Mouse (Mus musculus): ENCODE data around the gene Faap20. TPM values are rescaled to one million over a fixed set of nuclear protein-coding genes. Genes with fewer than 3 reads are reported as not detected.

Faap20 gene
- polyA plus RNA-seq (2015; fragmentation: Nextera tagmentation; extraction: Ambion mirVana): 77.4 and 80.0 TPM in 2 replicates

DNA sequence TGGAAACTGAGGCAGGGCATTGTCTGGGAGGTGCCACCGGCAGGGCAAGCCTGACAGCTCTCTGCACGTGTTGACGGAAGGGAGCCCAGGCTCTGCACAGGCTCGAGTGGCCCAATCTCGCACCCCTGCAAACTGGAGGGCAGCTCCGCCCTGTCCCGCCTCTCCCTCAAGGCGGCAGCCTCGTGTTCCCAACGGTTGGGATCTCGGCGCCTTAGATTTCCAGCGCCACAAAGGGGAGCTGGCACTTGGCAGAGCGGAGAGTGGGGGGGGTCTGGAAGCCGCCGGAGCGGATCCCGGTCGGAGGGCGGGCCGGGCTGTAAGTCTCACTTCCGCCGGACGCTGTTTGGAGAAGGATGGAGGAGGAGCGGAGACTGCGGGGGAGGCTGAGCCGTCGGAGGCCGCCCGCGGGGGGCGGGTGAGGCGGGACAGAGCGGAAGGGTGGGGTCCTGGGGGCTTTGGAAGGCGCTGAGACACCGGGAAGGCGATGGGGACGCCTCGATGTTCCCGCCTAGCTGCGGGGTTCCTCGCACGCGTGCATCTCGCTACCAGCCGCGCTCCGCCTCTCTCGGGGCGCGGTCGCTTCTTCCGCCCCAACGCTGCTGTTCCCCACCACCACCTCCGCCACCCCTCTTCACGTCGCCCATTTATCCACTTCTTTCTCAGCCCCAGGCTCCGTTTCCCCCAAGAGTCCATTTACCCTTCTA is at the start of gene Faap20:
Gene Faap20 (plus strand): TSS at position 155 of the 704 bp plus-strand sequence.
- 0 out of 2 replicates have a peak, but pooled peaks cover 10% of the 10 kb centered on the region for H3K36me3 ChIP-seq
- H3K27ac ChIP-seq: peak within 1 kb of the TSS; percentile 99
- H3K27me3 ChIP-seq: no peaks in the 10 kb centered on the region
- H3K4me1 ChIP-seq: peaks cover 51% of the 10 kb centered on the region
- peak within 1 kb of the TSS; percentile 88 for H3K9ac ChIP-seq
- under 1% methylated on average over 54 of the region's 58 CpGs for WGBS
- H3K9me3 ChIP-seq: no peaks in the 10 kb centered on the region
- ATAC-seq (ENCODE audit: insufficient number of reproducible peaks, insufficient read depth, low FRiP score, low TSS enrichment, low read depth): peak; percentile 87
- peak within 1 kb of the TSS; percentile 92 for H3K4me2 ChIP-seq
- H3K4me3 ChIP-seq: peak within 1 kb of the TSS; percentile 59

DNA sequence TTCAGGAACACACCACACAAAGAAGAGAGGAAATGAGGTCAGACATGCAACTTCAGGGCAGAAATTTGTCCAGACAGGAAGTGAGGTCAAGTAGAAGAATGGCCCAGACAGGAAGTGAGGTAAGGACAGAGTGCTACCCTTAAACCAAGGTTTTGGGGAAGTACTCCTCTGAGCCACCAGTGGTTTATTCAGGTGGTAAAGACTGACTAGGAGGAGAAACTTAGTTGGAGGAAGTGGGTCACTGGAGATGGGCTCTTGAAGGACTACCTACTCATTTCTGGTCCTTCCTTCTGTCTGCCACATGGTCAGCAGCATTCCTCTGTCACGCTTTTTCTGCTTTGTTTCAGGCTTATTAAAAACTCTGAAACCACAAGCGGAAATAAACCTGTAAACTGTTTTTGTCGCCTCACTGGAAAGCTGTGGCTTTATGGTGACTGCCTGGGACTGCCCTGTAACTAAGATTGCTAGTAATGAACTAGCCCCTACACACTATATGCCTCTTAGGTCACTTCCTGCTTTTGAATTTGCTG is 48.7 kb upstream of the Faap20 start:
- no peaks in the 10 kb centered on the region for H3K9me3 ChIP-seq
- H3K4me1 ChIP-seq: peaks cover 93% of the 10 kb centered on the region
- no peak overlapping the region for H3K27ac ChIP-seq
- no peak for ATAC-seq (ENCODE audit: insufficient number of reproducible peaks, insufficient read depth, low FRiP score, low TSS enrichment, low read depth)
- H3K36me3 ChIP-seq: no peaks in the 10 kb centered on the region; the same call in 1 of the 2 replicates
- H3K4me2 ChIP-seq: no peak overlapping the region
- 76% methylated on average over 3 of the region's 3 CpGs for WGBS
- no peak overlapping the region for H3K9ac ChIP-seq
- H3K27me3 ChIP-seq: no peaks in the 10 kb centered on the region
- H3K4me3 ChIP-seq: no peak overlapping the region

DNA sequence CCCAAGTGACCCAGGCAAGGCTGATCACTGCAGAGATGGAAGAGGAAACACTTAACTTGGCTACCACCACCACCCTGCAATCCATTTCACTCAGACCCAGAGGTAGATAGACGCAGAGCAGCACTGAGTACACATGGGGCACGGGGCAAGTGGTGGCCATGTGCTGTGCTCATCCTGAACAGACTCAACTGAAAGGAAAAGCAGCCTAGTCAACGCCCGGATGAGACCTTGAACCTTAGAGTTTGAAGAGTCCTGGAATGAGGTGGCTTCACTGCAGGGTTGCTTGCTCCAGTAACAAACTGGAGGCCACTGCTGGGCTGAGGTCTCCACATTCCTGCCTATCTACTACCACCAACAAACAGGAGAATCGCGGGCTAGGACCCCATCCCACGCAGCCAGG is 47.8 kb upstream of the Faap20 start:
- no peaks in the 10 kb centered on the region; the same call in 1 of the 2 replicates for H3K36me3 ChIP-seq
- H3K27me3 ChIP-seq: no peaks in the 10 kb centered on the region
- H3K27ac ChIP-seq: no peak overlapping the region; the same call in 1 of the 2 replicates
- no peak for ATAC-seq (ENCODE audit: insufficient number of reproducible peaks, insufficient read depth, low FRiP score, low TSS enrichment, low read depth)
- no peak overlapping the region for H3K9ac ChIP-seq
- H3K4me2 ChIP-seq: no peak overlapping the region
- no peak overlapping the region for H3K4me3 ChIP-seq
- H3K4me1 ChIP-seq: peaks cover 90% of the 10 kb centered on the region
- H3K9me3 ChIP-seq: no peaks in the 10 kb centered on the region
- WGBS: 89% methylated on average over 7 of the region's 7 CpGs

DNA sequence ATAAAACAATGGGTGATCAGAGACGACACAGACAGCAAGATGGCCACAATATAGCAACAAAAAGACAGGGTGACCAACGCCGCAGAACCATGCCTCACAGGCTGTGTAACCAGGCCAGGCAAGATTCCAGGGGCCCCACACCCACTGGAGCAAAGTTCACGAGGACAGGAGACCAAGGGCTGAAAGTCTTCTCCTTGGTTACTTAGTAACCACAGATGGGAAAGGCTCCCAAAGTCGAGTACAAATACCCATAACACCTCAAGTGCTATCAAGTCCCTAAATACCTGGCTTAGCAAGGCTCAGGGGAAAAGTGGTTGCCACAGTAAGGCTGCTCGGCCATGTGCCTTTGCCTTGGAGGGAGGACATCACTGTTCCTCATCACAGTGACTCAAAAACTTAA is 43.7 kb upstream of the Faap20 start:
- ATAC-seq (ENCODE audit: insufficient number of reproducible peaks, insufficient read depth, low FRiP score, low TSS enrichment, low read depth): no peak
- peaks cover 6% of the 10 kb centered on the region for H3K36me3 ChIP-seq
- no peak overlapping the region for H3K4me3 ChIP-seq
- no peak overlapping the region for H3K9ac ChIP-seq
- WGBS: 78% methylated on average over 6 of the region's 6 CpGs
- no peak overlapping the region for H3K27ac ChIP-seq
- no peak overlapping the region for H3K4me2 ChIP-seq
- no peaks in the 10 kb centered on the region for H3K27me3 ChIP-seq
- H3K4me1 ChIP-seq: peaks cover 85% of the 10 kb centered on the region
- H3K9me3 ChIP-seq: no peaks in the 10 kb centered on the region

DNA sequence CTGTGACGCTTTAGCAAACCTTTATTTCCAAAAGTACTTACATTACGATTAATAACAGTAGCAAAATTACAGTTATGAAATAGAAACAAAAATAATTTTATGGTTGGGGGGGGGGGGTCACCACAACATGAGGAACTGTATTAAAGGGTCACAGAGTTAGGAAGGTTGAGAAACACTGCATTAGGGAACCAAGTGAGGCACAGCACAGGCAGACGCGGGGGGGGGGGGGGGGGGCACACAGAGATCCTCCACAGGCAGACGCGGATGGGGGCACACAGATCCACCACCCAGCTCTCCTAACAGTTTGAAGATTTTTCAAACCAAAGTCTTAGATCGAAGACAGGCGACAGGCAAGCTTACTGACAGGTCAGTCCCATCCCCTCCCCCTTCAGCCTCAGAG is 43.1 kb upstream of the Faap20 start:
- WGBS: 74% methylated on average over 8 of the region's 8 CpGs

DNA sequence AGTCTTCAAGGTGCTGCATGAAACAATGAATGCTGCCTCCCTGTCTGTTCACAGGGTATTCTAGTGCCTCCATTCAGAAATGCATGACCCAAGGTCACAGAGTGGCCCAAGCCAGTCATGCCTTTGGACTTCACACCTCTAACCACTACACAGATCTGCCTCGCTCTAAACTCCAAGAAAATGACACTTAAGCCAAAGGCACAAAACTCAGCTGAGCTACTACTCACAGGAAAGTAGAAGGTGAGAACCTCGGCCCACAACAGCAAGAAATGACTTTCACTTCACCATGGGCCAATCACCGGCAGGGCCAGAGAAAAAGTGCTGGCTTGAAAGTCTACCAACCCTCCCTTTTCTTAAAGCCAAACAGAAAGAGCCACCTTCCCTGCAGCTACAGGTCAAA is 41.8 kb upstream of the Faap20 start:
- Histone ChIP-seq H3K27me3 (no peaks in the 10 kb centered on the region), H3K9ac (no peak overlapping the region), H3K9me3 (no peaks in the 10 kb centered on the region), H3K36me3 (peaks cover 14% of the 10 kb centered on the region), H3K4me3 (no peak overlapping the region), H3K4me1 (peaks cover 74% of the 10 kb centered on the region), H3K4me2 (no peak overlapping the region), H3K27ac (no peak overlapping the region)
- no peak for ATAC-seq (ENCODE audit: insufficient number of reproducible peaks, insufficient read depth, low FRiP score, low TSS enrichment, low read depth)
- 79% methylated on average over 3 of the region's 3 CpGs for WGBS

More for the DNA sequence above, 43.1 kb upstream of the Faap20 start:
- no peak for ATAC-seq (ENCODE audit: insufficient number of reproducible peaks, insufficient read depth, low FRiP score, low TSS enrichment, low read depth)
- peaks cover 79% of the 10 kb centered on the region for H3K4me1 ChIP-seq
- no peaks in the 10 kb centered on the region for H3K27me3 ChIP-seq
- no peak overlapping the region for H3K27ac ChIP-seq
- H3K4me3 ChIP-seq: no peak overlapping the region
- no peaks in the 10 kb centered on the region for H3K9me3 ChIP-seq
- peaks cover 11% of the 10 kb centered on the region for H3K36me3 ChIP-seq
- H3K4me2 ChIP-seq: no peak overlapping the region
- H3K9ac ChIP-seq: no peak overlapping the region

DNA sequence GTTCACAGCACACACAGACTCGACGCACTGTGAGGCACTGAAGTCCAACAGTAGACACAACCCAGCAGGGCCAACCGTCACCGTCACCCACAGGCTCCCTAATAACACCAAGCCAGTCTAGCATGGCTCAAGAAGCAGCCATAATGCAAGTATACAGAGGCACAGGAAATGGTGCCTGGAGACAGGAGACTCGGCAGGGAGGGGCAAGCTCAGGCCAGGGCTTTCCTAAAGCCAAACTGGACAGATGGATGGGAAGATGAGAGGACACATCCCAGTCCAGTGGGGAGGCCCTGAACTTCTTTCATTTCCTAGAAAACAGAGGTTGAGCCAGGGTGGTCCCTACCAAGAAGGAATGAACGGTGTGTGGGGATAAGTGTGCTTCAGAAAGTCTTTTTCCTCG is 41.0 kb upstream of the Faap20 start:
- Histone ChIP-seq H3K4me2 (no peak overlapping the region), H3K27ac (0 out of 2 replicates have a peak overlapping the region, but pooled peaks have one; percentile 7), H3K9ac (no peak overlapping the region), H3K27me3 (no peaks in the 10 kb centered on the region), H3K9me3 (no peaks in the 10 kb centered on the region), H3K4me1 (peaks cover 73% of the 10 kb centered on the region), H3K4me3 (no peak overlapping the region), H3K36me3 (peaks cover 14% of the 10 kb centered on the region)
- no peak for ATAC-seq (ENCODE audit: insufficient number of reproducible peaks, insufficient read depth, low FRiP score, low TSS enrichment, low read depth)
- WGBS: 60% methylated on average over 7 of the region's 7 CpGs

DNA sequence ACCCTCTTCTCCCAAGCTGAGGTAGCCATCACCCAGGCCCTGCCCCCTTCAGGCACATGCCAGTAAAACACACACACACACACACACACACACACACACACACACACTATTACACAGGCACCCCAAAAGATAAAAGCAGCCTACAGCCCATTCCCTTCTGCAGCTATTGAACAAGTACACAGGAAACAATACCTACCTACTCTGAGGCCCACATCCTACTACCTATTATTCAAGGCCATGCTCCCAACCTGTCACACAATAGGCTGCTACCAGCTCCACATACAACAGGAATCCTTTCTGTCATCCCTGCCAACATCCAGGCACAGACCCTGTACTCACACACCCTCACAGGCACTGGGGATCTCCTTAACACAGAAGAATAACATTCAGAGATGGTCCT is 40.5 kb upstream of the Faap20 start:
- H3K4me1 ChIP-seq: peaks cover 73% of the 10 kb centered on the region
- no peak for ATAC-seq (ENCODE audit: insufficient number of reproducible peaks, insufficient read depth, low FRiP score, low TSS enrichment, low read depth)

DNA sequence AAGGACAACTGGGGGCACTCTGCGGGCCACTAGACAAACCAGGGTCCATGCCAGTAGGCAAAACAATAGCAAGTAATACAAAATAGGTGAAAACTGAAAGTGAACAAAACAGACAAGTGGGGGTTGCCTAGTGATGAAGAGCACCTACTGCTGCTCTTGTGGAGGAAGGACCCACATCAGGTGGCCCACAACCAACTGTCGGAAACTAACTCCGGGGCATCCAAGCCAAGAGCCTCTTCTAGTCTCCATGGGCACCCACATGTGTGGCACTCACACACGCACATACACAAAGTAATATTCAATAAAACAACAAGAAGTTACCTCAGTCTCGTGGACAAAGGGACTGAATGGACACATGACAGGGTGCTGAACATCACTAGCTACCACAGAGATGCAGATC is 40.1 kb upstream of the Faap20 start:
- no peak overlapping the region for H3K27ac ChIP-seq
- no peak overlapping the region for H3K9ac ChIP-seq
- peaks cover 73% of the 10 kb centered on the region for H3K4me1 ChIP-seq
- WGBS: 94% methylated on average over 5 of the region's 5 CpGs
- no peak overlapping the region for H3K4me2 ChIP-seq
- H3K36me3 ChIP-seq: peaks cover 14% of the 10 kb centered on the region
- H3K9me3 ChIP-seq: no peaks in the 10 kb centered on the region
- H3K27me3 ChIP-seq: no peaks in the 10 kb centered on the region
- no peak overlapping the region for H3K4me3 ChIP-seq
- ATAC-seq (ENCODE audit: insufficient number of reproducible peaks, insufficient read depth, low FRiP score, low TSS enrichment, low read depth): no peak

More for the DNA sequence above, 40.5 kb upstream of the Faap20 start:
- Histone ChIP-seq H3K9me3 (no peaks in the 10 kb centered on the region), H3K27ac (no peak overlapping the region), H3K4me3 (no peak overlapping the region), H3K36me3 (peaks cover 14% of the 10 kb centered on the region), H3K27me3 (no peaks in the 10 kb centered on the region), H3K4me2 (no peak overlapping the region), H3K9ac (no peak overlapping the region)

DNA sequence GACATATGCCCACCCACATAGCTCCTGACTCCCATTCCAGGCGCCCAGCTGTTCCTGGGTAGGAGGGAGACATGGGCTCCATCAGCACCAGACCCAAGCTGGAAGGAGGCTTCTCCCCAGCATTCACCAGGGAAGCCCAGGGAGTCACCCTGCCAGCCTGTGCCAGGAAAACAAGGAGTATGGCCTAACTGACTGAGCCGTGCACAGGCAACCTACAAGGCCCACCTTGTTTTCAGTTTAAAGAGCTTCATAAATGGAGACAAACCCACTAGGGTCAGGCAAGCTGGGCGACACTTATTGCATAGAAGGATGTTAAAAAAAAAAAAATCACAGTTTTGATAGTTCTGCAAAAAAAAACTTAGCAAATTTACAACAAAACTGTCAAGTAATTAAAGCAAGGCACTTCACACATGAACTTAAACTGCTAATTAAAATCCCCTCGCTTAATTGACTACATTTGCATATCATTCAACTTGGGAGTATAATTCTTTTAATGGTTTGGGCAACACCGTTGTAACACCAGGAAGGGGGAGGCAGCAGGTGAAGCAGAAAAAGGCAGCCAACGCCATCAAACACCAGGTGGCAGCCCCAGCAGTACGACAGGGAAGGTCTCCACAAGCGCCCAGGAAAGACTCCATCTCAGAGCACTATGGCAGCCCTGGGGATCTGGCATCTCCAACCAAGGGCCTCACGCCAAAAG is 36.4 kb upstream of the Faap20 start:
- Histone ChIP-seq H3K9ac (no peak overlapping the region), H3K36me3 (peaks cover 15% of the 10 kb centered on the region), H3K27me3 (no peaks in the 10 kb centered on the region), H3K4me2 (no peak overlapping the region), H3K4me3 (no peak overlapping the region), H3K27ac (no peak overlapping the region), H3K4me1 (peaks cover 79% of the 10 kb centered on the region), H3K9me3 (no peaks in the 10 kb centered on the region)
- WGBS: 70% methylated on average over 9 of the region's 9 CpGs
- ATAC-seq (ENCODE audit: insufficient number of reproducible peaks, insufficient read depth, low FRiP score, low TSS enrichment, low read depth): no peak

DNA sequence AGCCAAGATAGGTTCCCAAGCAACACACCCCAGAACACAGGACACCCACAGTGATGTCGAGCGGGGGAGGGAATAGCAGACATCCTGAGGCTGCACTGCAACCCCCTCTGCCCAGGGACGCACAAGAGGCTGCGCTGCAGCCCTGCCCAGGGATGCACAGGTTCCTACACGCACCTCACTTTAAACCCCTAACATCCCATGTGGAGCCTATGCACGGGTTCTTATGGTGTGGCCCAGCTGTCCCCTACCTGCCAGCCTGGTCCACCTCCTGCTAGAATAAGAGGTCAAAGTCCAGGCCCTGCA is 35.9 kb upstream of the Faap20 start:
- H3K9ac ChIP-seq: no peak overlapping the region
- H3K9me3 ChIP-seq: no peaks in the 10 kb centered on the region
- 76% methylated on average over 6 of the region's 6 CpGs for WGBS
- no peaks in the 10 kb centered on the region for H3K27me3 ChIP-seq
- H3K36me3 ChIP-seq: peaks cover 19% of the 10 kb centered on the region
- H3K27ac ChIP-seq: no peak overlapping the region
- H3K4me3 ChIP-seq: no peak overlapping the region
- H3K4me1 ChIP-seq: peaks cover 79% of the 10 kb centered on the region
- no peak overlapping the region for H3K4me2 ChIP-seq
- ATAC-seq (ENCODE audit: insufficient number of reproducible peaks, insufficient read depth, low FRiP score, low TSS enrichment, low read depth): no peak

DNA sequence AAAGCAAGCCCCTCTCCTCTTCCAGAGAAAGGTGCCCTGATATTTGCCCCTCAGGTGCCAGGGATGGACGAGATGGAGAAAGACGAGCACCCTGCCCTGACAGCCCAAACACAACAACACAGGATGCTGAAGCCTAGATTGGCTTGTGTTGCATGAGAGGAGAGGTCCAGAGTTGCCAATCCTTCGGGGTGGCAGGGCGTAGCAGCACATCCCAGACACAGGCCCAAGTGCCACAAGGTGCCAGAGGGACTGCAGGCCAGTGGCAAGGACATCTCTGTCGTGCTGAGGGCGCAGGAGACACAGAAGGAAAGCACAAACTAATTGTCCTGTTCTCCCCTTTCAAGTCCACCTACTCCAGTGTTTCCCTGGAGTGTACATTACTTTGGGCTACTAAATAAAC is 35.4 kb upstream of the Faap20 start:
- Histone ChIP-seq H3K4me2 (no peak overlapping the region), H3K9ac (peak overlapping the region; percentile 47; the same call in 1 of the 2 replicates), H3K27ac (no peak overlapping the region), H3K4me1 (peaks cover 79% of the 10 kb centered on the region), H3K4me3 (no peak overlapping the region), H3K36me3 (peaks cover 19% of the 10 kb centered on the region), H3K9me3 (no peaks in the 10 kb centered on the region), H3K27me3 (no peaks in the 10 kb centered on the region)
- ATAC-seq (ENCODE audit: insufficient number of reproducible peaks, insufficient read depth, low FRiP score, low TSS enrichment, low read depth): no peak
- 77% methylated on average over 6 of the region's 6 CpGs for WGBS
